Mouse (Mus musculus) hindbrain, embryonic 15.5 days (tissue): Measurements from ENCODE around the gene Pygl. TPM values are rescaled to one million over a fixed set of nuclear protein-coding genes. Genes with fewer than 3 reads are reported as not detected.

Experiments used
- ATAC-seq: fragments of 200-750 bp; cut with Nextera tagmentation; 2 replicates; pipeline ENCODE4 v1.8.0; 2017; ENCODE audit warnings: low read depth, moderate number of reproducible peaks, moderate TSS enrichment; ENCODE audit not compliant: low FRiP score
- H3K27ac ChIP-seq: fragments of 300-500 bp; sonication (generic); replicated peaks from 2 replicates; pipeline ENCODE4 v1.5.1; 2015; ENCODE audit warnings: mild to moderate bottlenecking, inconsistent platforms
- H3K27me3 ChIP-seq: fragments of 300-500 bp; sonication (generic); 2 replicates; pipeline ENCODE4 v1.6.1; 2015; ENCODE audit warnings: control low read depth, inconsistent platforms
- H3K36me3 ChIP-seq: fragments of 300-500 bp; sonication (generic); 2 replicates; pipeline ENCODE4 v1.6.1; 2015; ENCODE audit warnings: control low read depth, inconsistent platforms
- H3K4me1 ChIP-seq: fragments of 300-500 bp; sonication (generic); replicated peaks from 2 replicates; pipeline ENCODE4 v1.6.1; 2015; ENCODE audit warnings: control low read depth, inconsistent platforms
- H3K4me2 ChIP-seq: fragments of 300-500 bp; sonication (generic); 2 replicates; pipeline ENCODE4 v1.6.1; 2015; ENCODE audit warnings: moderate library complexity, mild to moderate bottlenecking, inconsistent platforms
- H3K4me3 ChIP-seq: fragments of 300-500 bp; sonication (generic); 2 replicates; pipeline ENCODE4 v1.5.1; 2015; ENCODE audit warnings: mild to moderate bottlenecking, inconsistent platforms
- H3K9ac ChIP-seq: fragments of 300-500 bp; sonication (generic); 2 replicates; pipeline ENCODE4 v1.6.1; 2015; ENCODE audit warnings: inconsistent platforms
- H3K9me3 ChIP-seq: fragments of 300-500 bp; sonication (generic); 2 replicates; pipeline ENCODE4 v1.6.1; 2016; ENCODE audit warnings: control low read depth, inconsistent platforms
- whole genome bisulfite sequencing: fragments of 180-500 bp; shearing (Covaris S2); methylation state at CpG from one replicate; pipeline ENCODE4 v1.1.7; 2015; 5-methylcytosine and 5-hydroxymethylcytosine counted together
- polyA plus RNA-seq: library from polyadenylated mRNA; unstranded; fragments of >200 nt; fragmentation: Nextera tagmentation; extraction: Ambion mirVana; gene quantifications from 2 replicates; pipeline ENCODE4 v1.2.1, GENCODE M21; 2015

Pygl gene
- polyA plus RNA-seq, 1 experiment from 2014 or later, result 10.8 TPM

GRCm38 (mm10) chr12:70223331-70223730 is 8.0 kb downstream of the Pygl start:
- no peak for ATAC-seq
- Histone ChIP-seq H3K27me3 (0 out of 2 replicates have a peak, but pooled peaks cover 11% of the 10 kb centered on the region), H3K27ac (no peak overlapping the region), H3K4me3 (no peak overlapping the region), H3K9ac (no peak overlapping the region), H3K36me3 (no peaks in the 10 kb centered on the region), H3K4me2 (no peak overlapping the region), H3K4me1 (peaks cover 16% of the 10 kb centered on the region), H3K9me3 (no peaks in the 10 kb centered on the region)
- 61% methylated on average over 4 of the region's 4 CpGs for WGBS

- WGBS, result 72% methylated on average over 5 of the region's 5 CpGs
Observed at GRCm38 (mm10) chr12:70221425-70221824, 9.9 kb downstream of the Pygl start.

GRCm38 (mm10) chr12:70218795-70219540 is 12.3 kb downstream of the Pygl start:
- no peak for ATAC-seq
- no peak overlapping the region for H3K4me3 ChIP-seq
- 92% methylated on average over 8 of the region's 8 CpGs for WGBS
- no peak overlapping the region for H3K4me2 ChIP-seq
- H3K27ac ChIP-seq, result no peak overlapping the region
- no peaks in the 10 kb centered on the region for H3K27me3 ChIP-seq
- H3K9ac ChIP-seq, result no peak overlapping the region
- H3K4me1 ChIP-seq, result no peaks in the 10 kb centered on the region
- no peaks in the 10 kb centered on the region for H3K36me3 ChIP-seq
- no peaks in the 10 kb centered on the region for H3K9me3 ChIP-seq

More at GRCm38 (mm10) chr12:70221425-70221824, 9.9 kb downstream of the Pygl start:
- Histone ChIP-seq H3K4me2 (no peak overlapping the region), H3K9ac (no peak overlapping the region), H3K27me3 (0 out of 2 replicates have a peak, but pooled peaks cover 6% of the 10 kb centered on the region), H3K36me3 (no peaks in the 10 kb centered on the region), H3K4me1 (peaks cover 2% of the 10 kb centered on the region; the same call in 1 of the 2 replicates), H3K27ac (no peak overlapping the region), H3K9me3 (no peaks in the 10 kb centered on the region), H3K4me3 (no peak overlapping the region)
- no peak for ATAC-seq

GRCm38 (mm10) chr12:70216229-70216800 is 15.0 kb downstream of the Pygl start:
- Histone ChIP-seq H3K27me3 (no peaks in the 10 kb centered on the region), H3K9ac (no peak overlapping the region), H3K4me3 (no peak overlapping the region), H3K4me2 (no peak overlapping the region), H3K27ac (no peak overlapping the region), H3K36me3 (no peaks in the 10 kb centered on the region), H3K4me1 (no peaks in the 10 kb centered on the region), H3K9me3 (no peaks in the 10 kb centered on the region)
- ATAC-seq, result no peak
- 39% methylated on average over 16 of the region's 16 CpGs for WGBS

GRCm38 (mm10) chr12:70214281-70214680 is 17.0 kb downstream of the Pygl start:
- Histone ChIP-seq H3K36me3 (no peaks in the 10 kb centered on the region), H3K4me3 (no peak overlapping the region), H3K9ac (no peak overlapping the region), H3K27ac (no peak overlapping the region), H3K4me2 (no peak overlapping the region), H3K9me3 (no peaks in the 10 kb centered on the region), H3K4me1 (no peaks in the 10 kb centered on the region), H3K27me3 (no peaks in the 10 kb centered on the region)
- no peak for ATAC-seq
- WGBS, result 84% methylated on average over 8 of the region's 8 CpGs

- Histone ChIP-seq H3K27me3 (no peaks in the 10 kb centered on the region), H3K27ac (no peak overlapping the region), H3K4me1 (no peaks in the 10 kb centered on the region), H3K4me2 (no peak overlapping the region), H3K36me3 (no peaks in the 10 kb centered on the region), H3K9me3 (no peaks in the 10 kb centered on the region), H3K9ac (no peak overlapping the region), H3K4me3 (no peak overlapping the region)
- WGBS, result 91% methylated on average over 6 of the region's 6 CpGs
- ATAC-seq, result no peak
Observed at GRCm38 (mm10) chr12:70213601-70214000, 17.7 kb downstream of the Pygl start.

- Histone ChIP-seq H3K4me1 (no peaks in the 10 kb centered on the region), H3K27ac (no peak overlapping the region), H3K9me3 (no peaks in the 10 kb centered on the region), H3K9ac (no peak overlapping the region), H3K36me3 (no peaks in the 10 kb centered on the region), H3K27me3 (no peaks in the 10 kb centered on the region), H3K4me2 (no peak overlapping the region), H3K4me3 (no peak overlapping the region)
- 77% methylated on average over 4 of the region's 4 CpGs for WGBS
- no peak for ATAC-seq
Observed at GRCm38 (mm10) chr12:70212501-70212900, 18.8 kb downstream of the Pygl start.

GRCm38 (mm10) chr12:70208214-70208613 is 23.1 kb downstream of the Pygl start:
- no peaks in the 10 kb centered on the region for H3K9me3 ChIP-seq
- no peak overlapping the region for H3K9ac ChIP-seq
- H3K27me3 ChIP-seq, result no peaks in the 10 kb centered on the region
- H3K27ac ChIP-seq, result no peak overlapping the region
- no peak for ATAC-seq
- H3K4me1 ChIP-seq, result no peaks in the 10 kb centered on the region
- H3K4me3 ChIP-seq, result no peak overlapping the region
- no peak overlapping the region for H3K4me2 ChIP-seq
- 71% methylated on average over 5 of the region's 5 CpGs for WGBS
- H3K36me3 ChIP-seq, result no peaks in the 10 kb centered on the region

- Histone ChIP-seq H3K9ac (no peak overlapping the region), H3K4me1 (no peaks in the 10 kb centered on the region), H3K4me2 (no peak overlapping the region), H3K9me3 (no peaks in the 10 kb centered on the region), H3K4me3 (no peak overlapping the region), H3K36me3 (no peaks in the 10 kb centered on the region), H3K27me3 (no peaks in the 10 kb centered on the region), H3K27ac (no peak overlapping the region)
- ATAC-seq, result no peak
- 79% methylated on average over 8 of the region's 8 CpGs for WGBS
Observed at GRCm38 (mm10) chr12:70204433-70204832, 26.9 kb downstream of the Pygl start.

- Histone ChIP-seq H3K36me3 (no peaks in the 10 kb centered on the region), H3K4me1 (no peaks in the 10 kb centered on the region), H3K27me3 (no peaks in the 10 kb centered on the region), H3K27ac (no peak overlapping the region), H3K4me3 (no peak overlapping the region), H3K9me3 (no peaks in the 10 kb centered on the region), H3K4me2 (no peak overlapping the region), H3K9ac (no peak overlapping the region)
- ATAC-seq, result no peak
- 84% methylated on average over 5 of the region's 5 CpGs for WGBS
Observed at GRCm38 (mm10) chr12:70201926-70202529, 29.3 kb downstream of the Pygl start.

GRCm38 (mm10) chr12:70196341-70196740 is 34.9 kb downstream of the Pygl start:
- no peak overlapping the region for H3K4me2 ChIP-seq
- no peak for ATAC-seq
- H3K27ac ChIP-seq, result no peak overlapping the region
- no peak overlapping the region for H3K4me3 ChIP-seq
- H3K9me3 ChIP-seq, result no peaks in the 10 kb centered on the region
- no peaks in the 10 kb centered on the region for H3K27me3 ChIP-seq
- peaks cover 6% of the 10 kb centered on the region; the same call in 1 of the 2 replicates for H3K4me1 ChIP-seq
- WGBS, result 81% methylated on average over 5 of the region's 5 CpGs
- no peak overlapping the region for H3K9ac ChIP-seq
- no peaks in the 10 kb centered on the region for H3K36me3 ChIP-seq

GRCm38 (mm10) chr12:70195426-70195825 is 35.9 kb downstream of the Pygl start:
- H3K4me2 ChIP-seq, result no peak overlapping the region
- H3K36me3 ChIP-seq, result no peaks in the 10 kb centered on the region
- H3K9me3 ChIP-seq, result no peaks in the 10 kb centered on the region
- ATAC-seq, result no peak
- no peak overlapping the region for H3K4me3 ChIP-seq
- H3K27me3 ChIP-seq, result no peaks in the 10 kb centered on the region
- no peak overlapping the region for H3K27ac ChIP-seq
- H3K9ac ChIP-seq, result no peak overlapping the region
- peaks cover 6% of the 10 kb centered on the region; the same call in 1 of the 2 replicates for H3K4me1 ChIP-seq
- WGBS, result 95% methylated on average over 6 of the region's 6 CpGs
